Mouse (Mus musculus) lung, postnatal 0 days (tissue): Measurements from ENCODE around the gene Hao1.

ENCODE experiments used
- CTCF ChIP-seq: IDR thresholded peaks from 2 replicates; pipeline ENCODE4 v1.5.1; 2016; ENCODE audit warnings: antibody characterized with exemption, mild to moderate bottlenecking
- EP300 ChIP-seq: IDR thresholded peaks from 2 replicates; pipeline ENCODE4 v1.6.1; 2016; ENCODE audit warnings: antibody characterized with exemption, mild to moderate bottlenecking, control low read depth

GRCm38 (mm10) chr2:134552358-134552757, 1.8 kb downstream of the Hao1 start:
- no peak for TF ChIP-seq EP300
- TF ChIP-seq CTCF = no peak
